Mouse (Mus musculus): ENCODE measurements around the gene Hist1h4d. TPM values are rescaled to one million over a fixed set of nuclear protein-coding genes. Genes with fewer than 3 reads are reported as not detected.
A peak's percentile ranks its signal among the peaks of the same experiment; 100 is the strongest.
"Not testable (repeated sequence)": the region's sequence is repeated elsewhere in the genome, so short reads cannot be mapped to it uniquely, and the experiment has no call there.

Hist1h4d gene
- total RNA-seq (2021) (10 to 100 TPM; 47.3 to 51.7 TPM), polyA plus RNA-seq (2012; rRNA removed) (1.7 and 2.5 TPM in 2 replicates)
- long read RNA-seq = 0 reads

- peak within 1 kb of the TSS; percentile 24 for H3K27ac ChIP-seq
- intact Hi-C loops (cut with DNase I) = loop anchor here (5.0 to 10.0 kb wide), 4 partner anchors 161 to 1867 kb away; partner anchors contain the start of genes Hist1h1b, Hist1h2ag, Hist1h2ai and Hist1h2an
Measured at GRCm38 (mm10) chr13:23581408-23582218, at the start of gene Hist1h4d. Gene Hist1h4d, plus strand, starts transcription at chr13:23581598.

GRCm38 (mm10) chr13:23532262-23533075 is 48.9 kb upstream of the Hist1h4d start:
- intact Hi-C loops (cut with DNase I) = loop anchor here (5.0 kb wide), 2 partner anchors 90 to 210 kb away; partner anchors contain the start of genes Hist1h1e and Hist1h2be
- Histone ChIP-seq H3K4me3 (peak overlapping the region; percentile 86), H3K4me1 (ENCODE audit: control insufficient read depth, insufficient read depth, low read length) (peaks cover 4% of the 10 kb centered on the region)

More at GRCm38 (mm10) chr13:23581408-23582218, at the start of gene Hist1h4d:
- peaks cover 4% of the 10 kb centered on the region; the same call in 1 of the 2 replicates for H3K36me3 ChIP-seq (ENCODE audit: control insufficient read depth, insufficient read depth, low read length)
- peak; percentile 94 to 96 for DNase-seq
- no peaks in the 10 kb centered on the region for H3K79me2 ChIP-seq (replicated peaks; ENCODE audit: control insufficient read depth, insufficient read depth, low read length)
- peaks cover 4% of the 10 kb centered on the region for H3K4me1 ChIP-seq (ENCODE audit: control insufficient read depth, insufficient read depth, low read length)
- H3K4me3 ChIP-seq = peak within 1 kb of the TSS; percentile 72
- H3K27me3 ChIP-seq (ENCODE audit: control insufficient read depth, insufficient read depth, low read length) = no peaks in the 10 kb centered on the region
- no peak for TF ChIP-seq CTCF (IDR thresholded peaks at IDR 0.05)
- TF ChIP-seq POLR2A (IDR thresholded peaks at IDR 0.05; ENCODE audit: insufficient read depth, low read depth, low read length) = peak; percentile 100
- TF ChIP-seq EP300 (IDR thresholded peaks at IDR 0.05; ENCODE audit: insufficient read depth, low read depth, low read length) = peak; percentile 97
- WGBS = under 1% methylated on average over 43 of the region's 43 CpGs
- H3K9ac ChIP-seq (ENCODE audit: low read depth, low read length) = peak within 1 kb of the TSS; percentile 71

GRCm38 (mm10) chr13:23533560-23534367 is 47.6 kb upstream of the Hist1h4d start, which contains the start of gene Hist1h2af:
Gene Hist1h2af, plus strand, starts transcription at chr13:23533906.
- intact Hi-C loops (cut with DNase I) = loop anchor here (5.0 kb wide), 2 partner anchors 89 to 209 kb away; partner anchors contain the start of genes Hist1h1e and Hist1h2be
- Histone ChIP-seq H3K4me3 (peak within 1 kb of the TSS; percentile 51), H3K9ac (ENCODE audit: low read depth, low read length) (peak within 1 kb of the TSS; percentile 60), H3K36me3 (ENCODE audit: control insufficient read depth, insufficient read depth, low read length) (peaks cover 14% of the 10 kb centered on the region)
- H3K27me3 ChIP-seq (ENCODE audit: control insufficient read depth, insufficient read depth, low read length); H3K79me2 ChIP-seq (replicated peaks; ENCODE audit: control insufficient read depth, insufficient read depth, low read length); H3K4me1 ChIP-seq (ENCODE audit: control insufficient read depth, insufficient read depth, low read length); H3K27ac ChIP-seq: not testable (repeated sequence)
- TF ChIP-seq CTCF (IDR thresholded peaks at IDR 0.05) = peak; percentile 34
- WGBS = 1% methylated on average over 31 of the region's 53 CpGs
- peak in 1 of 2 experiments; percentile 47 for DNase-seq

More at GRCm38 (mm10) chr13:23532262-23533075, 48.9 kb upstream of the Hist1h4d start:
- Histone ChIP-seq H3K9ac (ENCODE audit: low read depth, low read length) (no peak overlapping the region), H3K36me3 (ENCODE audit: control insufficient read depth, insufficient read depth, low read length) (peaks cover 14% of the 10 kb centered on the region), H3K27ac (peak overlapping the region; percentile 97; the same call in 1 of the 2 replicates), H3K27me3 (ENCODE audit: control insufficient read depth, insufficient read depth, low read length) (no peaks in the 10 kb centered on the region), H3K79me2 (replicated peaks; ENCODE audit: control insufficient read depth, insufficient read depth, low read length) (no peaks in the 10 kb centered on the region)
- no peak for DNase-seq
- WGBS = 22% methylated on average over 9 of the region's 9 CpGs
- no peak for TF ChIP-seq EP300 (IDR thresholded peaks at IDR 0.05; ENCODE audit: insufficient read depth, low read depth, low read length)

- Histone ChIP-seq H3K9ac (ENCODE audit: low read depth, low read length) (no peak overlapping the region), H3K27ac (no peak overlapping the region; the same call in 1 of the 2 replicates), H3K36me3 (ENCODE audit: control insufficient read depth, insufficient read depth, low read length) (peaks cover 14% of the 10 kb centered on the region), H3K4me3 (peak overlapping the region; percentile 51), H3K4me1 (ENCODE audit: control insufficient read depth, insufficient read depth, low read length) (peaks cover 4% of the 10 kb centered on the region), H3K27me3 (ENCODE audit: control insufficient read depth, insufficient read depth, low read length) (no peaks in the 10 kb centered on the region), H3K79me2 (replicated peaks; ENCODE audit: control insufficient read depth, insufficient read depth, low read length) (no peaks in the 10 kb centered on the region)
- WGBS = 6% methylated on average over 15 of the region's 15 CpGs
- intact Hi-C loops (cut with DNase I) = loop anchor here (5.0 kb wide), 2 partner anchors 88 to 208 kb away; partner anchors contain the start of genes Hist1h1e and Hist1h2be
- no peak for DNase-seq
- TF ChIP-seq CTCF (IDR thresholded peaks at IDR 0.05) (no peak), EP300 (IDR thresholded peaks at IDR 0.05; ENCODE audit: insufficient read depth, low read depth, low read length) (no peak), POLR2A (IDR thresholded peaks at IDR 0.05; ENCODE audit: insufficient read depth, low read depth, low read length) (no peak; the same call in 1 of the 2 replicates)
Measured at GRCm38 (mm10) chr13:23534368-23535131, 46.8 kb upstream of the Hist1h4d start.

Data from heart, adult 2 months (tissue).